Mouse (Mus musculus): ENCODE results near the gene Cfap300.

DNA sequence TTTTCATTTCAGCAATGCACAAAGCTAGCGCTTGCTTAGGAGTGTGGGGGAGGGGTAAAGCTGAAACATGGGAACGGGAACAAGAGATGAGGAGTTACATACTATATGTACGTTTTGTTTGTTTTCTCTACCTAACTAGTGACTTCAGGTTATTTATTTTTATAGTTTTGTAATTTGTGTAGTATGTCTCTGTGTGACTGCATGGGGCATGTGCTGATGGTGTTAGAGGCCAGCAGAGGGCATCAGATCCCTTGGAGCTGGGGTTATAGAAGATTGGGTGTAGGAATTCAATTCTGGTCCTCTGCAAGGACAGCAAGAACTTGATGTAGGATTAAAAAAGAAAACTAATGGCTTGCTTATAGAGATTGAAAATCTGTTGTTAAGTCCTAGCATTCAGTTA lies 64.1 kb downstream of the Cfap300 start:
- TF ChIP-seq POLR2A (IDR thresholded peaks at IDR 0.05; ENCODE audit: insufficient read length, low read depth) (no peak), REST (IDR thresholded peaks at IDR 0.05; ENCODE audit: insufficient read depth, insufficient read length) (no peak), POLR2AphosphoS2 (IDR thresholded peaks at IDR 0.05; ENCODE audit: insufficient read length, low read depth) (no peak), MAX (IDR thresholded peaks at IDR 0.05; ENCODE audit: low read depth) (no peak), SRF (IDR thresholded peaks at IDR 0.05; ENCODE audit: control insufficient read depth, insufficient read length, low read depth) (no peak), E2F4 (IDR thresholded peaks at IDR 0.05; ENCODE audit: insufficient read depth) (no peak), USF1 (IDR thresholded peaks at IDR 0.05; ENCODE audit: low read depth) (no peak), MYOD1 (IDR thresholded peaks at IDR 0.05; ENCODE audit: control insufficient read depth in 1 of 3, insufficient read length in 2 of 3, low read depth in 2 of 3) (no peak)

All from myocyte (in vitro differentiated cells).